Mouse (Mus musculus): ENCODE measurements at regions not wholly inside any gene's neighbourhood (a gene's known extent, or its start where the extent isn't known, plus 50 kb on each side); places are given as distances from the start of the nearest gene placed in this dataset.

GRCm38 (mm10) chr2:124948812-124949211 is 119.1 kb upstream of the Slc24a5 start:
- no peak for DNase-seq (ENCODE audit: low spot score in 2 of 2)

DNA sequence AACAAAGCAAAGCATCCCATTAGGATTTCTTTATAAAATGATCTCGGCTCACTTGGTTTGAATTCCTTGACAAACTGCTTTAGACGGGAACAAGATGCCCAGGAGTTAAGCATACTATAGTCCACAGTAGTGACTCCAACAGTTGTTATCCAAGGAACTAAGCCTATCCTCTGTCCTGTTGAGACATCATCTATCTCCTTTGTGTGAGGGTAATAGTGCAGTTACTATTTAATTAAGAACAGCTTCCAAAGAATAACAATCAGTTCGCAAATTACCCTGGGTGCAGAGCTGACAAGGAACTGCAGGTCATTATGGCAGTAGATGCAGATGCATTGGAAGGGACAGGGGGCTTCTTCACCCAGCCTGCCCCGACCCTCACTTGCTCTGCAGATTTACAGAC is 115.7 kb upstream of the Slc24a5 start:
- DNase-seq (ENCODE audit: low spot score in 2 of 2) = no peak

DNA sequence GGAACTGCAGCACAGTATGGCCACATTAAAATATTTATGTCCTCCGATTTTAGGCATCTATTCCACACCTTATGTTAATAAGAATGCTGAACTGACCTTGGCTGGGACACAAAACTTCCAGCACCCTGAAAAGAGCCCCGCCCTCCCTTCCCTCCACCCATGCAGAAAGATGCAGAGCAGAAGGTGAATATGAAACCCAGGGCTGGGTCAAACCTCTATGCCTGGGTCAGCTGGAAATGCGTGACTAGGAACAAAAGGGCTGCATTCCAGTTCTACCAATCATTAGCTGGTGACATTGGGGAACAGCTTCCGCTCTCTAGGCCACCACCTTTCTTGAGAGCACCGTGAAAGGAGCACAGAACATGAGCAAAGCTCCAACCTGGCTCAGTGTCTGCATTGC is 114.9 kb upstream of the Slc24a5 start:
- DNase-seq (ENCODE audit: low spot score in 2 of 2) = no peak

GRCm38 (mm10) chr2:124955843-124956242 is 112.1 kb upstream of the Slc24a5 start:
- DNase-seq (ENCODE audit: low spot score in 2 of 2) = no peak

DNA sequence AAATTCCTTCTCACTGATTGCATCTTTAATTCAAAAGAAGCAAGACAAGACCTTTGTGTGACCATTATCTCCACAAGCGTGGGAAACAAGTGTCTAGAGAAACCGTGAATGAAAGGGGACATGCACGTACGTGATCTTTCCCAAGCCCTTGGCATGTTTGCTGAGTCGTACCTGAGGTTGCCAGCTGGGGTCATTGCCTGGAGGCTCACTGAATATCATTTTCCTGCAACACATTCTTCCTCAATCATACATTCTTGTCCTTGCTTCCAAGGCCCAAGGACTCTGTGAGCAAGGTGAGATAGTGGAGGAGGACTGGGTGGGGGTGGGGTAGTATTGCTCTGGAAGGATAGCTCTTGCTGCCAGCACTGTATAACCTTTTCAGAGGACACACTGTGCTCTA is 108.5 kb upstream of the Slc24a5 start:
- DNase-seq (ENCODE audit: low spot score in 2 of 2) = no peak

DNA sequence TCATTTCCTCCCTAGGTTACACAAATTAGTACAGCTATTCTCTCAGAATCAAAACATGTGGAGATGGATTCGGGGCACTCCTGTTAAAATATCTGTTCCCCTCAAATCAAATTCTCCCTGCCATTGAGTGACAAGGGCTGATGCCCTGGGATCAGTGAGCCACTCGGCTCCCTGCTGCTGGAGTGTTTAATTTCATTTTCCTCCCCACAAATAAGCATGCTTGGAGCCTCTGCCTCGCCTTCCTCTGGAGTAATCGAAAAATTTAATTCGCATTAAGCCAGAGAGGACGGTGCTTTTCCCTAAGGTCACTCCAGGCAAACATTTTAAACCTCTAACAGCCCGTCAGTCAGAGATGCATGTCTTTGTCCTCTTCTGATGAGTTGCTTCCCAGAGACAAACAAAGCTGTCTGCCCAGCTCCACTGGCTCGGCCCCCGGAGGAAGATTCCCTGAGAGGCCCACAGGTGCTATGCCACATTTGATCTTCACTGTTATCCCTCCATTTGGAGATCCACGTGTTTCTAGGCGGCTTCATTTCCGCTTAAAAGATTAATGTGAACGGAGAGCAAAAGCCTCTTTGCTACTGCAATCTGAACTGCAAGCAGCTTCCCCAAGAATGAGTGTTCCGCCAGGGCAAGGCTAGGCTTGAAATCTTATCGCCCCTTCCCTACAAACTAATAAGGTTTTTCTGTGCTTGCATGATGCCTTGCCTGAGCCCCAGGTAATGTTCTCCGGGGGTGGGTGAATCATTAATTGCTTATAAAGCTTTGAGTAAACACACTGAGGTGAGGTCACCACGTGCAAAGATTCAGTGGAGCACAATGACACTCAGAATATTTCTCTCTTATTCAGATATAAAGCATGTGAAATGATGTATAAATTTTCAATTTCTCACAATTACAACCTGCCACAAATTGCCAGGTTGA is 95.8 kb upstream of the Slc24a5 start:
- DNase-seq (ENCODE audit: low spot score in 2 of 2) = no peak

GRCm38 (mm10) chr2:124975106-124975505 is 92.8 kb upstream of the Slc24a5 start:
- DNase-seq (ENCODE audit: low spot score in 2 of 2) = no peak

- DNase-seq (ENCODE audit: low spot score in 2 of 2) = no peak
These were observed 76.9 kb upstream of the Slc24a5 start for GRCm38 (mm10) chr2:124990976-124991375.

GRCm38 (mm10) chr2:125015007-125015406 is 52.9 kb upstream of the Slc24a5 start:
- DNase-seq (ENCODE audit: low spot score in 2 of 2) = no peak

GRCm38 (mm10) chr2:125016946-125017345 is 51.0 kb upstream of the Slc24a5 start:
- no peak for DNase-seq (ENCODE audit: low spot score in 2 of 2)
